Mouse (Mus musculus) central nervous system, embryonic 11.5 days (tissue): ENCODE data around the gene Ica1. TPM values are rescaled to one million over a fixed set of nuclear protein-coding genes. Genes with fewer than 3 reads are reported as not detected.

Source experiments
- polyA plus RNA-seq: library from polyadenylated mRNA; depleted of rRNA; stranded (reverse); fragments of >200 nt; gene quantifications from 2 replicates; pipeline ENCODE4 v1.2.3, GENCODE M21; 2012; rRNA removed

Ica1 gene
- 7.5 and 8.9 TPM in 2 replicates for polyA plus RNA-seq

GRCm38 (mm10) chr6:8778296-8778649 is at the start of gene Ica1:
Gene Ica1 (minus strand): TSS chr6:8778488.

Other genes starting within 250 kb of the Ica1 start
- gene Nxph1, start 169.9 kb upstream of the Ica1 start, polyA plus RNA-seq, result 2.6 and 3.5 TPM in 2 replicates